Mouse (Mus musculus) liver, embryonic 16.5 days (tissue): ENCODE measurements around the gene Mical3. TPM values are rescaled to one million over a fixed set of nuclear protein-coding genes. Genes with fewer than 3 reads are reported as not detected.

Experiments used
- ATAC-seq: fragments of 200-750 bp; cut with Nextera tagmentation; 2 replicates; pipeline ENCODE4 v1.8.0; 2017; ENCODE audit warnings: low read depth, mild to moderate bottlenecking, moderate number of reproducible peaks, moderate library complexity
- H3K27ac ChIP-seq: fragments of 300-500 bp; sonication (generic); 2 replicates; pipeline ENCODE4 v1.5.1; 2014; ENCODE audit warnings: mild to moderate bottlenecking, low read length
- H3K27me3 ChIP-seq: fragments of 300-500 bp; sonication (generic); 2 replicates; pipeline ENCODE4 v1.6.1; 2014; ENCODE audit warnings: low read depth, low read length, mixed read lengths; ENCODE audit not compliant: control insufficient read depth, insufficient read depth
- H3K36me3 ChIP-seq: fragments of 300-500 bp; sonication (generic); 2 replicates; pipeline ENCODE4 v1.6.1; 2014; ENCODE audit warnings: mild to moderate bottlenecking; ENCODE audit not compliant: control insufficient read depth, insufficient read depth
- H3K4me1 ChIP-seq: fragments of 300-500 bp; sonication (generic); 2 replicates; pipeline ENCODE4 v1.6.1; 2014; ENCODE audit warnings: low read depth, low read length, mixed read lengths; ENCODE audit not compliant: control insufficient read depth
- H3K4me2 ChIP-seq: fragments of 300-500 bp; sonication (generic); 2 replicates; pipeline ENCODE4 v1.6.1; 2014; ENCODE audit warnings: low read depth, low read length, mixed read lengths
- H3K4me3 ChIP-seq: fragments of 300-500 bp; sonication (generic); 2 replicates; pipeline ENCODE4 v1.5.1; 2014; ENCODE audit warnings: low read depth, mild to moderate bottlenecking, low read length
- H3K9ac ChIP-seq: fragments of 300-500 bp; sonication (generic); 2 replicates; pipeline ENCODE4 v1.6.1; 2014; ENCODE audit warnings: low read depth, low read length
- H3K9me3 ChIP-seq: fragments of 300-500 bp; sonication (generic); replicated peaks from 2 replicates; pipeline ENCODE4 v1.6.1; 2016; ENCODE audit warnings: low read length; ENCODE audit not compliant: control insufficient read depth
- WGBS: fragments of 180-500 bp; shearing (Covaris S2); extraction: QIAGEN DNeasy Blood & Tissue Kit; methylation state at CpG from one replicate; pipeline ENCODE4 v1.1.7; 2014; ENCODE audit not compliant: insufficient replicate concordance; 5-methylcytosine and 5-hydroxymethylcytosine counted together
- polyA plus RNA-seq: library from polyadenylated mRNA; unstranded; fragments of >200 nt; fragmentation: Nextera tagmentation; extraction: Ambion mirVana; gene quantifications from 2 replicates; pipeline ENCODE4 v1.2.1, GENCODE M21; 2015

The Mical3 gene
- polyA plus RNA-seq, 1 experiment from 2014 or later, result 9.2 TPM

GRCm38 (mm10) chr6:120995541-120995940, 135.3 kb downstream of the Mical3 start:
- Histone ChIP-seq H3K4me2 (no peak overlapping the region), H3K9me3 (no peaks in the 10 kb centered on the region), H3K4me3 (no peak overlapping the region), H3K27me3 (no peaks in the 10 kb centered on the region), H3K4me1 (peaks cover 3% of the 10 kb centered on the region), H3K27ac (no peak overlapping the region), H3K9ac (no peak overlapping the region), H3K36me3 (no peaks in the 10 kb centered on the region; the same call in 1 of the 2 replicates)
- no peak for ATAC-seq
- 71% methylated on average over 9 of the region's 9 CpGs for WGBS

DNA sequence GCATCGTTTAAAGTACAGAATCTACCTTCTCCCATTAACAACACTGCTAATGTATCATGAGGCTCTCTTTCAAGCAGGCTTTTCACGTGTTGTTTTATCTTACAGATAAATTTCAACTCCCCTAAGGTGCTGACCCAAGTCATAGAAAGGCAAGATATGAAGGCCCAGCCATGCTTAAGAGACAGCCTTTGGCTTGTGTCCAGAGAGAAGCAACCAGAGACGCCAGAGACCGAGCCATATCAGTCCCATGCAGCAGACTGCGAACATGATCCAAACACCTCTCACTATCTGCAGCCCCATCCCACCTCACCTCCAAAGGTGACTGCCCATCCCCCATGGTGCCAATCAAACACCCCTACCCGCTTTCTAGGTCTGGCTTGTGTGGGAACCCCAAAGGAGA, 138.9 kb downstream of the Mical3 start:
- Histone ChIP-seq H3K4me1 (peaks cover 10% of the 10 kb centered on the region), H3K27me3 (no peaks in the 10 kb centered on the region), H3K27ac (no peak overlapping the region), H3K9me3 (no peaks in the 10 kb centered on the region), H3K4me3 (no peak overlapping the region), H3K36me3 (no peaks in the 10 kb centered on the region; the same call in 1 of the 2 replicates), H3K9ac (no peak overlapping the region), H3K4me2 (no peak overlapping the region)
- 46% methylated on average over 6 of the region's 6 CpGs for WGBS
- ATAC-seq, result peak; percentile 70

DNA sequence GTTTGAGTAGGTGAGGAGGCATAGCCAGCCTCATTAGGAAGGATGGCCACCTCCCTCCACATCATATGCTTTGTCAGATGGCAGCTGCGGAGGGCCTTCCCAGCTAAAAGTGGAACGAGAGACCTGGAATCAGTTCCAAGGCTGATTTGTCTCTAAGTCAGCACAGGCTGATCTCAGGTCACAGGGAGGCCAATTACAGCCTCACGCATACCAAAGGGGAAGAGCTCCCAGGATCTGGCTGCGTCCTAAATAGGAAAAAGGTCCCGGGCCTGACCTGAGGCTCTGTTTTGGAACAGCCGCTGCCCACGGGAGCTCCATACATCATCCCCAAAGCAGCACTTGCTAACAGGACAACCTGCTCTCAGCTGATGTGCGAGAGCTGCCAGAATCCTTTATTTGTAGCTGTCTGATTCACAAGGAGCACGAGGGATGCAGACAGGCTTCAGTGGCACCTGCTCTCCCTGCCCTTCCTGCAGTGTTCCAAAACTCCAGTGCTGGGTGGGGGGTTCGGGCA, 143.2 kb downstream of the Mical3 start:
- ATAC-seq, result no peak
- WGBS, result 77% methylated on average over 10 of the region's 10 CpGs
- no peak overlapping the region for H3K4me3 ChIP-seq

DNA sequence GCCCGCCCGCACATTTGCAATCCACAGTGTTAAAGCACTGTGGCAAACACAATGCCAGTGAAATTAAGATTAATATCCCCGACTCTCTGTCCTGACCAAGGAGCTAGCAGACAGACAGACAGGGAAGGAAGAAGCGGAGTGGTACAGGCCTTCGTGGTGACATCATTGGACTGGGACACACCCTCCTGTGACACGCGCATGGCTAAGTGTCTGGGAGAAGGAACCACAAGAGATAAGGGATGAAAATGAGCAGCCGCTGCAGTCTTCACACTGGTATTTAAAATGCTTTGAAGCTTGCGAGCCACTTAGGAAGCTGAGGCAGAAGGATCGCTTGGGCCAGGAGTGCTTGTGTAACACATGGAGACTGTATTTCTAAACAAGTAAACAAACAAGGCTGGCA, 143.6 kb downstream of the Mical3 start:
- H3K36me3 ChIP-seq, result peaks cover 2% of the 10 kb centered on the region; the same call in 1 of the 2 replicates
- H3K9ac ChIP-seq, result no peak overlapping the region
- no peaks in the 10 kb centered on the region for H3K27me3 ChIP-seq
- no peak overlapping the region for H3K4me3 ChIP-seq
- WGBS, result 39% methylated on average over 10 of the region's 10 CpGs
- H3K27ac ChIP-seq, result no peak overlapping the region
- peak; percentile 64 for ATAC-seq
- no peak overlapping the region for H3K4me2 ChIP-seq
- H3K4me1 ChIP-seq, result peaks cover 10% of the 10 kb centered on the region
- no peaks in the 10 kb centered on the region for H3K9me3 ChIP-seq

More for the DNA sequence above, 143.2 kb downstream of the Mical3 start:
- H3K9ac ChIP-seq, result no peak overlapping the region
- H3K27ac ChIP-seq, result no peak overlapping the region
- H3K9me3 ChIP-seq, result no peaks in the 10 kb centered on the region
- H3K36me3 ChIP-seq, result 0 out of 2 replicates have a peak, but pooled peaks cover 2% of the 10 kb centered on the region
- no peak overlapping the region for H3K4me2 ChIP-seq
- H3K4me1 ChIP-seq, result peaks cover 10% of the 10 kb centered on the region
- no peaks in the 10 kb centered on the region for H3K27me3 ChIP-seq

- no peak overlapping the region for H3K4me2 ChIP-seq
- peaks cover 8% of the 10 kb centered on the region; the same call in 1 of the 2 replicates for H3K4me1 ChIP-seq
- H3K4me3 ChIP-seq, result no peak overlapping the region
- ATAC-seq, result no peak
- no peaks in the 10 kb centered on the region for H3K27me3 ChIP-seq
- peaks cover 2% of the 10 kb centered on the region; the same call in 1 of the 2 replicates for H3K36me3 ChIP-seq
- H3K27ac ChIP-seq, result no peak overlapping the region
- WGBS, result 92% methylated on average over 3 of the region's 3 CpGs
- H3K9ac ChIP-seq, result no peak overlapping the region
- H3K9me3 ChIP-seq, result no peaks in the 10 kb centered on the region
These were observed 144.6 kb downstream of the Mical3 start for GRCm38 (mm10) chr6:120986172-120986571.

DNA sequence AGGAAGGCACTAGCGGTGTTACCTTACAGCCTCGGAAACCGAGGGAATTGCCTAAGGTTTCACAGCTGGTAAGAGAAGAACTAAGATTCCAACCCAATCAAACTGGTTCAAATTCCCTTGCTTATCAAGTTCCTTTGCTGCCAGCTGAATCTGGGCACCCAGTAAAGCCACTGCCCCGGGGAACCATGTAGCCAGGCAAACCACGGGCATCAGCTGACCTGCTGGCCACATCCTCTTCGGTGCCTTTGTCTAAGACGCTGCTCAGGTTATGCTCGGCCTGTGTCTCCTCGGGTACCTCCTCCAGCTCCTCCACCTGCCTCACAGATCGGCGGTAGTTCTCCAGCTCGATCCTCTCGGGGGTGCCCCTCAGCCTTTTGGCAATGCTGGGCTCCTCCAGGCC, 148.5 kb downstream of the Mical3 start:
- ATAC-seq, result no peak
- Histone ChIP-seq H3K36me3 (peaks cover 11% of the 10 kb centered on the region), H3K9me3 (no peaks in the 10 kb centered on the region), H3K4me2 (no peak overlapping the region), H3K27ac (no peak overlapping the region), H3K4me3 (no peak overlapping the region), H3K4me1 (peaks cover 4% of the 10 kb centered on the region), H3K9ac (no peak overlapping the region), H3K27me3 (no peaks in the 10 kb centered on the region)
- 75% methylated on average over 13 of the region's 13 CpGs for WGBS

GRCm38 (mm10) chr6:120981537-120981936, 149.3 kb downstream of the Mical3 start:
- H3K27me3 ChIP-seq, result no peaks in the 10 kb centered on the region
- H3K9me3 ChIP-seq, result no peaks in the 10 kb centered on the region
- no peak overlapping the region for H3K27ac ChIP-seq
- H3K36me3 ChIP-seq, result peaks cover 11% of the 10 kb centered on the region
- no peak overlapping the region for H3K9ac ChIP-seq
- H3K4me2 ChIP-seq, result no peak overlapping the region
- no peak for ATAC-seq
- WGBS, result 38% methylated on average over 6 of the region's 6 CpGs
- H3K4me3 ChIP-seq, result no peak overlapping the region
- no peaks in the 10 kb centered on the region; the same call in 1 of the 2 replicates for H3K4me1 ChIP-seq

GRCm38 (mm10) chr6:120978019-120978621, 152.7 kb downstream of the Mical3 start:
- Histone ChIP-seq H3K27ac (peak overlapping the region; percentile 22; the same call in 1 of the 2 replicates), H3K4me2 (no peak overlapping the region), H3K9ac (no peak overlapping the region), H3K27me3 (no peaks in the 10 kb centered on the region), H3K36me3 (peaks cover 11% of the 10 kb centered on the region), H3K4me3 (no peak overlapping the region), H3K4me1 (no peaks in the 10 kb centered on the region; the same call in 1 of the 2 replicates), H3K9me3 (no peaks in the 10 kb centered on the region)
- 38% methylated on average over 18 of the region's 18 CpGs for WGBS
- peak; percentile 33; the same call in 1 of the 2 replicates for ATAC-seq

DNA sequence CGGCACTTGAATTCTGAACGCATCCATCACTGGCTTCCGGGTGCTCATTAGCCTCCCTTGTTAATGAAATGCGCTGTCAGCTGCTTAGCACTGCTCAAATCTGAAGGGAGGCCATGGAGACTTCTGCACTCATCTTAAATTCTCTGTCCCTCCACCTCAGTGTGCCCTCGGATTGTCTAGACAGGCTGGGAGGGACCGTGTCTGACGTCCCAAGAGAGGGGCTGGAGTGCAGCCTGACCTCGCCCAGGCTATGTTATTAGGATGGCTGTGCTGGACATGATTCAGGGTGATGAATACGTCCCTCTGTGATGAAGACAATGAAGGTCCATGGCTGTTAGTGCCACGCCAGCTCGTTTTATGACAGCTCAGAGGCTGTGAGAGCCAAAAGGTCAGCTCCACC, 153.8 kb downstream of the Mical3 start:
- H3K36me3 ChIP-seq, result peaks cover 15% of the 10 kb centered on the region
- no peaks in the 10 kb centered on the region for H3K27me3 ChIP-seq
- H3K4me3 ChIP-seq, result no peak overlapping the region
- no peak overlapping the region for H3K9ac ChIP-seq
- ATAC-seq, result no peak
- 79% methylated on average over 11 of the region's 11 CpGs for WGBS
- no peak overlapping the region for H3K4me2 ChIP-seq
- no peaks in the 10 kb centered on the region; the same call in 1 of the 2 replicates for H3K4me1 ChIP-seq
- H3K9me3 ChIP-seq, result no peaks in the 10 kb centered on the region
- no peak overlapping the region for H3K27ac ChIP-seq
